Mouse (Mus musculus) forebrain, embryonic 11.5 days (tissue): ENCODE results near the gene Itga7. TPM values are rescaled to one million over a fixed set of nuclear protein-coding genes. Genes with fewer than 3 reads are reported as not detected.
A peak's percentile ranks its signal among the peaks of the same experiment; 100 is the strongest.
"Not testable (repeated sequence)": the region's sequence is repeated elsewhere in the genome, so short reads cannot be mapped to it uniquely, and the experiment has no call there.

Experiments
- ATAC-seq: fragments of 200-750 bp; cut with Nextera tagmentation; replicated peaks from 2 replicates; pipeline ENCODE4 v1.8.0; 2017; ENCODE audit warnings: moderate TSS enrichment; ENCODE audit not compliant: low FRiP score
- DNase-seq: peaks from one replicate; pipeline ENCODE4 v3.0.0-alpha.2; 2017; ENCODE audit warnings: low spot score
- H3K27ac ChIP-seq: fragments of 300-500 bp; sonication (generic); 2 replicates; pipeline ENCODE4 v1.5.1; 2014; ENCODE audit warnings: low read depth, low read length
- H3K27me3 ChIP-seq: fragments of 300-500 bp; sonication (generic); 2 replicates; pipeline ENCODE4 v1.6.1; 2014; ENCODE audit warnings: mild to moderate bottlenecking, low read length, mixed read lengths; ENCODE audit not compliant: control insufficient read depth, insufficient read depth
- H3K36me3 ChIP-seq: fragments of 300-500 bp; sonication (generic); 2 replicates; pipeline ENCODE4 v1.6.1; 2014; ENCODE audit warnings: mild to moderate bottlenecking, low read length, moderate library complexity, mixed read lengths; ENCODE audit not compliant: control insufficient read depth, insufficient read depth
- H3K4me1 ChIP-seq: fragments of 300-500 bp; sonication (generic); replicated peaks from 2 replicates; pipeline ENCODE4 v1.6.1; 2014; ENCODE audit warnings: low read length, mixed read lengths; ENCODE audit not compliant: control insufficient read depth, insufficient read depth
- H3K4me2 ChIP-seq: fragments of 300-500 bp; sonication (generic); 2 replicates; pipeline ENCODE4 v1.6.1; 2014; ENCODE audit warnings: low read depth, mild to moderate bottlenecking, low read length, moderate library complexity, mixed read lengths; ENCODE audit not compliant: severe bottlenecking
- H3K4me3 ChIP-seq: fragments of 300-500 bp; sonication (generic); 2 replicates; pipeline ENCODE4 v1.5.1; 2014; ENCODE audit warnings: low read depth, low read length
- H3K9ac ChIP-seq: fragments of 300-500 bp; sonication (generic); 2 replicates; pipeline ENCODE4 v1.6.1; 2014; ENCODE audit warnings: low read length
- H3K9me3 ChIP-seq: fragments of 300-500 bp; sonication (generic); 2 replicates; pipeline ENCODE4 v1.6.1; 2016; ENCODE audit warnings: low read length, mixed read lengths; ENCODE audit not compliant: control insufficient read depth
- WGBS: fragments of 180-500 bp; shearing (Covaris S2); extraction: QIAGEN DNeasy Blood & Tissue Kit; methylation state at CpG from one replicate; pipeline ENCODE4 v1.1.7; 2014; 5-methylcytosine and 5-hydroxymethylcytosine counted together
- polyA plus RNA-seq: library from polyadenylated mRNA; unstranded; fragments of >200 nt; fragmentation: Nextera tagmentation; extraction: Ambion mirVana; gene quantifications from 2 replicates; pipeline ENCODE4 v1.2.1, GENCODE M21; 2014

Gene Itga7
- polyA plus RNA-seq, 1 experiment from 2014 or later, result 0.69 TPM

GRCm38 (mm10) chr10:128970740-128971250, 37.2 kb downstream of the Itga7 start:
- no peak overlapping the region for H3K4me3 ChIP-seq
- no peak overlapping the region for H3K4me2 ChIP-seq
- no peaks in the 10 kb centered on the region; the same call in 1 of the 2 replicates for H3K27me3 ChIP-seq
- H3K4me1 ChIP-seq, result no peaks in the 10 kb centered on the region
- ATAC-seq (no peak), DNase-seq (no peak)
- H3K36me3 ChIP-seq, result no peaks in the 10 kb centered on the region
- 43% methylated on average over 1 of the region's 1 CpGs for WGBS
- no peak overlapping the region for H3K27ac ChIP-seq
- no peaks in the 10 kb centered on the region for H3K9me3 ChIP-seq
- no peak overlapping the region for H3K9ac ChIP-seq

- Histone ChIP-seq H3K36me3 (no peaks in the 10 kb centered on the region), H3K9ac (no peak overlapping the region), H3K9me3 (no peaks in the 10 kb centered on the region), H3K4me1 (no peaks in the 10 kb centered on the region), H3K27ac (no peak overlapping the region), H3K4me2 (no peak overlapping the region), H3K4me3 (no peak overlapping the region), H3K27me3 (no peaks in the 10 kb centered on the region; the same call in 1 of the 2 replicates)
- WGBS, result 77% methylated on average over 4 of the region's 4 CpGs
- ATAC-seq, result no peak
- no peak for DNase-seq
Measured at GRCm38 (mm10) chr10:128972841-128973240, 39.2 kb downstream of the Itga7 start.

- Histone ChIP-seq H3K27ac (no peak overlapping the region), H3K9ac (no peak overlapping the region), H3K4me1 (no peaks in the 10 kb centered on the region), H3K36me3 (no peaks in the 10 kb centered on the region), H3K9me3 (no peaks in the 10 kb centered on the region), H3K27me3 (no peaks in the 10 kb centered on the region; the same call in 1 of the 2 replicates), H3K4me2 (no peak overlapping the region), H3K4me3 (no peak overlapping the region)
- ATAC-seq (no peak), DNase-seq (no peak)
- WGBS, result 60% methylated on average over 3 of the region's 3 CpGs
Measured at GRCm38 (mm10) chr10:128976395-128976794, 42.8 kb downstream of the Itga7 start.

GRCm38 (mm10) chr10:128977522-128978114, 44.0 kb downstream of the Itga7 start:
- ATAC-seq (peak; percentile 72), DNase-seq (peak; percentile 59)
- H3K36me3 ChIP-seq, result no peaks in the 10 kb centered on the region
- 31% methylated on average over 9 of the region's 9 CpGs for WGBS
- H3K4me1 ChIP-seq, result no peaks in the 10 kb centered on the region
- H3K27ac ChIP-seq, result no peak overlapping the region
- no peak overlapping the region for H3K4me2 ChIP-seq
- no peaks in the 10 kb centered on the region; the same call in 1 of the 2 replicates for H3K27me3 ChIP-seq
- H3K9ac ChIP-seq, result no peak overlapping the region
- no peaks in the 10 kb centered on the region for H3K9me3 ChIP-seq
- H3K4me3 ChIP-seq, result no peak overlapping the region

- no peaks in the 10 kb centered on the region for H3K9me3 ChIP-seq
- no peaks in the 10 kb centered on the region for H3K4me1 ChIP-seq
- no peak overlapping the region for H3K4me3 ChIP-seq
- no peak for ATAC-seq
- H3K9ac ChIP-seq, result no peak overlapping the region
- no peak overlapping the region for H3K4me2 ChIP-seq
- H3K36me3 ChIP-seq, result no peaks in the 10 kb centered on the region
- no peaks in the 10 kb centered on the region for H3K27me3 ChIP-seq
- no peak overlapping the region for H3K27ac ChIP-seq
- DNase-seq, result no peak
- 71% methylated on average over 3 of the region's 3 CpGs for WGBS
Measured at GRCm38 (mm10) chr10:128980644-128981365, 47.2 kb downstream of the Itga7 start.

- not testable (repeated sequence) for H3K9me3 ChIP-seq, H3K4me2 ChIP-seq, H3K27me3 ChIP-seq, H3K9ac ChIP-seq, DNase-seq, H3K4me1 ChIP-seq, H3K4me3 ChIP-seq, H3K27ac ChIP-seq, H3K36me3 ChIP-seq, ATAC-seq
- 63% methylated on average over 1 of the region's 1 CpGs for WGBS
Measured at GRCm38 (mm10) chr10:128989131-128989530, 55.5 kb downstream of the Itga7 start, which contains the start of gene Olfr9. Olfr9 (plus strand) TSS chr10:128989431.

- DNase-seq, H3K9ac ChIP-seq, H3K4me3 ChIP-seq, H3K36me3 ChIP-seq, H3K27ac ChIP-seq, H3K27me3 ChIP-seq, H3K4me2 ChIP-seq, H3K9me3 ChIP-seq, H3K4me1 ChIP-seq: not testable (repeated sequence)
- WGBS, result 66% methylated on average over 7 of the region's 10 CpGs
- peak; percentile 46; the same call in 1 of the 2 replicates for ATAC-seq
Measured at GRCm38 (mm10) chr10:128990129-128990850, 56.7 kb downstream of the Itga7 start.

GRCm38 (mm10) chr10:128990994-128991393, 57.4 kb downstream of the Itga7 start:
- no peak overlapping the region for H3K4me2 ChIP-seq
- DNase-seq (no peak), ATAC-seq (no peak)
- no peak overlapping the region for H3K9ac ChIP-seq
- H3K4me3 ChIP-seq, result no peak overlapping the region
- no peaks in the 10 kb centered on the region for H3K4me1 ChIP-seq
- H3K36me3 ChIP-seq, result no peaks in the 10 kb centered on the region
- H3K9me3 ChIP-seq, result no peaks in the 10 kb centered on the region
- H3K27me3 ChIP-seq, result no peaks in the 10 kb centered on the region
- H3K27ac ChIP-seq, result no peak overlapping the region
